Comparison of ENCODE assay signal across 28 mouse cellular contexts in the genomic region with DNA sequence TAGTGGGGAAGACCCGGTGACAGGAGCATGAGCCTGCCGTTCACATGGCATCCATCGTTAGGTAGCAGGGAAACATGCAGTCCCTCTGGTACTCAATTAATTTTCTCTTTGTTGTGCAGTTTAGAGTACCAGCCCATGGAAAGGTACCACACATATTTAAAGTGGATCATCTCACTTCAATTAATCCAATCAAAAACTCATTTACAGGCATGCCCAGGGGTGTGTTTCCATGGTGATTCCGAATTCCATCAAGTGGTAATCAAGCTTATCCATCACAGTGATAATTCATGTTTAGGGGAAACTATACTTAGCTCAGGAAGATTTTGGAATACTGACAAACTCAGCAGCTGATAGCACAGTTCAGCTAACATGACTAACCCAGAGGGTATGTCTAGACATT.
A peak's percentile ranks its signal among the peaks of the same experiment; 100 is the strongest.
DNase-seq lines count a peak whose midpoint lies in the region; ATAC-seq and TF ChIP-seq lines count a peak whose summit lies in the region.
"Had no signal": no experiment of that assay in that cellular context is flagged by ENCODE, and none has a peak within 500 bp of the region (broad histone marks: within the 10 kb centered on the region; RNA-seq: fewer than 3 reads in every experiment).

No protein-coding gene starts in this region.

- no peaks in the 10 kb centered on the region for H3K27me3 ChIP-seq in hindbrain, embryonic 13.5 days
- H3K27me3 ChIP-seq in hindbrain, embryonic 10.5 days (ENCODE audit: insufficient read depth, poor library complexity, severe bottlenecking): no peaks in the 10 kb centered on the region
- H3K27me3 ChIP-seq in midbrain, postnatal 0 days (ENCODE audit: insufficient read depth, low read length): no peaks in the 10 kb centered on the region
- H3K27me3 ChIP-seq in midbrain, embryonic 13.5 days: no peaks in the 10 kb centered on the region
- no peaks in the 10 kb centered on the region for H3K27me3 ChIP-seq in hindbrain, postnatal 0 days (ENCODE audit: insufficient read depth, low read length)
- H3K27me3 ChIP-seq: embryonic facial prominence, embryonic 13.5 days; forebrain, embryonic 13.5 days; heart, embryonic 13.5 days had no signal

- no peak overlapping the region for H3K4me2 ChIP-seq in hindbrain, embryonic 13.5 days
- no peak overlapping the region for H3K4me2 ChIP-seq in midbrain, postnatal 0 days (ENCODE audit: low read depth, low read length, poor library complexity, severe bottlenecking)
- no peak overlapping the region for H3K4me2 ChIP-seq in midbrain, embryonic 13.5 days (replicated peaks)
- H3K4me2 ChIP-seq in hindbrain, postnatal 0 days (ENCODE audit: low read depth, low read length): no peak overlapping the region
- H3K4me2 ChIP-seq: embryonic facial prominence, embryonic 13.5 days; forebrain, embryonic 13.5 days; heart, embryonic 13.5 days had no signal

- H3K4me3 ChIP-seq in hindbrain, embryonic 13.5 days: no peak overlapping the region
- no peak overlapping the region for H3K4me3 ChIP-seq in hindbrain, embryonic 10.5 days
- no peak overlapping the region for H3K4me3 ChIP-seq in midbrain, postnatal 0 days (ENCODE audit: low read depth, low read length)
- H3K4me3 ChIP-seq in midbrain, embryonic 13.5 days (replicated peaks): no peak overlapping the region
- H3K4me3 ChIP-seq in hindbrain, postnatal 0 days (ENCODE audit: low read length): no peak overlapping the region
- H3K4me3 ChIP-seq: embryonic facial prominence, embryonic 10.5 days; embryonic facial prominence, embryonic 13.5 days; erythroblast, embryonic 14.5 days; forebrain, embryonic 13.5 days; gastrocnemius, adult 2 months; heart, adult 2 months; heart, embryonic 10.5 days; heart, embryonic 13.5 days had no signal

- no peaks in the 10 kb centered on the region for H3K4me1 ChIP-seq in hindbrain, embryonic 13.5 days (replicated peaks)
- H3K4me1 ChIP-seq in hindbrain, embryonic 10.5 days (replicated peaks): no peaks in the 10 kb centered on the region
- no peaks in the 10 kb centered on the region for H3K4me1 ChIP-seq in midbrain, postnatal 0 days (ENCODE audit: insufficient read depth, low read length)
- H3K4me1 ChIP-seq in midbrain, embryonic 13.5 days (replicated peaks): no peaks in the 10 kb centered on the region
- no peaks in the 10 kb centered on the region for H3K4me1 ChIP-seq in hindbrain, postnatal 0 days (ENCODE audit: insufficient read depth, low read length)
- H3K4me1 ChIP-seq: embryonic facial prominence, embryonic 10.5 days; embryonic facial prominence, embryonic 13.5 days; forebrain, embryonic 13.5 days; heart, embryonic 10.5 days; heart, embryonic 13.5 days had no signal

- no peaks in the 10 kb centered on the region for H3K36me3 ChIP-seq in hindbrain, embryonic 13.5 days
- no peaks in the 10 kb centered on the region for H3K36me3 ChIP-seq in hindbrain, embryonic 10.5 days
- no peaks in the 10 kb centered on the region for H3K36me3 ChIP-seq in midbrain, postnatal 0 days (ENCODE audit: insufficient read depth, low read length)
- H3K36me3 ChIP-seq in midbrain, embryonic 13.5 days: no peaks in the 10 kb centered on the region
- H3K36me3 ChIP-seq in hindbrain, postnatal 0 days (ENCODE audit: insufficient read depth, low read length): no peaks in the 10 kb centered on the region
- H3K36me3 ChIP-seq: embryonic facial prominence, embryonic 10.5 days; embryonic facial prominence, embryonic 13.5 days; heart, embryonic 10.5 days; heart, embryonic 13.5 days had no signal

- peak; percentile 65 for ATAC-seq in hindbrain, embryonic 13.5 days (ENCODE audit: low FRiP score)
- ATAC-seq in midbrain, postnatal 0 days (ENCODE audit: low FRiP score): no peak
- ATAC-seq in midbrain, embryonic 13.5 days: no peak
- peak; percentile 77; the same call in 1 of the 2 replicates for ATAC-seq in hindbrain, postnatal 0 days
- ATAC-seq: CD4-positive, CD25-positive, alpha-beta regulatory T cell, adult 4 months; forebrain, embryonic 13.5 days; forebrain, embryonic 16.5 days; intestine, postnatal 0 days had no signal

- no peak overlapping the region for H3K9ac ChIP-seq in hindbrain, embryonic 13.5 days
- H3K9ac ChIP-seq in midbrain, postnatal 0 days (replicated peaks; ENCODE audit: low read length, poor library complexity, severe bottlenecking): no peak overlapping the region
- H3K9ac ChIP-seq in midbrain, embryonic 13.5 days (replicated peaks): no peak overlapping the region
- no peak overlapping the region for H3K9ac ChIP-seq in hindbrain, postnatal 0 days (replicated peaks; ENCODE audit: low read length)
- H3K9ac ChIP-seq: embryonic facial prominence, embryonic 13.5 days; forebrain, embryonic 13.5 days; heart, embryonic 13.5 days had no signal

- no peak overlapping the region for H3K27ac ChIP-seq in hindbrain, embryonic 13.5 days
- H3K27ac ChIP-seq in hindbrain, embryonic 10.5 days: no peak overlapping the region
- no peak overlapping the region for H3K27ac ChIP-seq in midbrain, postnatal 0 days (ENCODE audit: low read depth, low read length)
- H3K27ac ChIP-seq in midbrain, embryonic 13.5 days: no peak overlapping the region
- H3K27ac ChIP-seq in hindbrain, postnatal 0 days: no peak overlapping the region
- H3K27ac ChIP-seq: embryonic facial prominence, embryonic 10.5 days; embryonic facial prominence, embryonic 13.5 days; forebrain, embryonic 13.5 days; gastrocnemius, adult 2 months; heart, adult 2 months; heart, embryonic 10.5 days; heart, embryonic 13.5 days had no signal

- no peaks in the 10 kb centered on the region for H3K9me3 ChIP-seq in hindbrain, embryonic 13.5 days
- H3K9me3 ChIP-seq in hindbrain, embryonic 10.5 days: no peaks in the 10 kb centered on the region
- no peaks in the 10 kb centered on the region for H3K9me3 ChIP-seq in midbrain, postnatal 0 days (ENCODE audit: low read length)
- H3K9me3 ChIP-seq in midbrain, embryonic 13.5 days: no peaks in the 10 kb centered on the region
- H3K9me3 ChIP-seq in hindbrain, postnatal 0 days (ENCODE audit: low read length): no peaks in the 10 kb centered on the region
- H3K9me3 ChIP-seq: embryonic facial prominence, embryonic 10.5 days; embryonic facial prominence, embryonic 13.5 days; forebrain, embryonic 13.5 days; heart, embryonic 10.5 days; heart, embryonic 13.5 days had no signal

- no peak for DNase-seq in hindbrain, embryonic 10.5 days (ENCODE audit: low spot score)
- DNase-seq in midbrain, postnatal 0 days (ENCODE audit: low spot score): peak; percentile 62
- DNase-seq in hindbrain, postnatal 0 days (ENCODE audit: low spot score): peak; percentile 54
- DNase-seq in cerebellum, adult 11 months: no peak
- DNase-seq: adrenal gland, adult 2 months; adrenal gland, postnatal 14 days; cerebellum, adult 11-12 months; cerebellum, adult 8-10 months; cerebellum, postnatal 10 days; cerebellum, postnatal 36 days; embryo, embryonic 11 days; gastrocnemius, adult 2 months; gastrocnemius, postnatal 14 days; heart, adult 2 months; heart, postnatal 14 days; heart, postnatal 4 days; kidney, adult 2 months had no signal

- 77% methylated on average over 4 of the region's 4 CpGs for WGBS in hindbrain, embryonic 13.5 days
- 93% methylated on average over 4 of the region's 4 CpGs for WGBS in hindbrain, embryonic 10.5 days
- 81% methylated on average over 4 of the region's 4 CpGs for WGBS in midbrain, postnatal 0 days
- WGBS in midbrain, embryonic 13.5 days: 90% methylated on average over 4 of the region's 4 CpGs
- WGBS in hindbrain, postnatal 0 days: 56% methylated on average over 4 of the region's 4 CpGs

- TF ChIP-seq CTCF in midbrain, postnatal 0 days (IDR thresholded peaks at IDR 0.05): no peak
- TF ChIP-seq CTCF in hindbrain, postnatal 0 days (IDR thresholded peaks at IDR 0.05; ENCODE audit: low read depth): no peak

Comparison
In these comparisons a context has a peak if more than half of its experiments do, and no peak if none do; other contexts are left out.
1. DNase-seq: peak in midbrain, postnatal 0 days (single experiment) and hindbrain, postnatal 0 days (single experiment); none in hindbrain, embryonic 10.5 days (single experiment) and cerebellum, adult 11 months (single experiment).
2. ATAC-seq: peak in hindbrain, embryonic 13.5 days (single experiment) and hindbrain, postnatal 0 days (single experiment); none in midbrain, postnatal 0 days (single experiment) and midbrain, embryonic 13.5 days (single experiment).